Mouse (Mus musculus) kidney, postnatal 0 days (tissue): ENCODE data around the gene Slc13a4. TPM values are rescaled to one million over a fixed set of nuclear protein-coding genes. Genes with fewer than 3 reads are reported as not detected.

Source experiments
- ATAC-seq: fragments of 200-750 bp; cut with Nextera tagmentation; replicated peaks from 2 replicates; pipeline ENCODE4 v1.8.0; 2017; ENCODE audit warnings: low read depth, moderate number of reproducible peaks, moderate TSS enrichment, moderate library complexity; ENCODE audit not compliant: low FRiP score
- DNase-seq: peaks from one replicate; pipeline ENCODE4 v3.0.0-alpha.2; 2016; ENCODE audit warnings: low spot score
- H3K27ac ChIP-seq: fragments of 300-500 bp; sonication (generic); 2 replicates; pipeline ENCODE4 v1.5.1; 2014; ENCODE audit warnings: mild to moderate bottlenecking
- H3K27me3 ChIP-seq: fragments of 300-500 bp; sonication (generic); 2 replicates; pipeline ENCODE4 v1.6.1; 2014; ENCODE audit warnings: low read length, mixed read lengths; ENCODE audit not compliant: insufficient read depth
- H3K36me3 ChIP-seq: fragments of 300-500 bp; sonication (generic); 2 replicates; pipeline ENCODE4 v1.6.1; 2014; ENCODE audit warnings: low read length, mixed read lengths; ENCODE audit not compliant: insufficient read depth
- H3K4me1 ChIP-seq: fragments of 300-500 bp; sonication (generic); replicated peaks from 2 replicates; pipeline ENCODE4 v1.6.1; 2014; ENCODE audit warnings: antibody characterized with exemption, low read length, mixed read lengths; ENCODE audit not compliant: insufficient read depth
- H3K4me2 ChIP-seq: fragments of 300-500 bp; sonication (generic); 2 replicates; pipeline ENCODE4 v1.6.1; 2014; ENCODE audit warnings: mild to moderate bottlenecking, low read length, moderate library complexity, mixed read lengths
- H3K4me3 ChIP-seq: fragments of 300-500 bp; sonication (generic); replicated peaks from 2 replicates; pipeline ENCODE4 v1.5.1; 2014; ENCODE audit warnings: low read depth, low read length
- H3K9ac ChIP-seq: fragments of 300-500 bp; sonication (generic); 2 replicates; pipeline ENCODE4 v1.6.1; 2014; ENCODE audit warnings: low read depth, low read length
- H3K9me3 ChIP-seq: fragments of 300-500 bp; sonication (generic); replicated peaks from 2 replicates; pipeline ENCODE4 v1.6.1; 2016; ENCODE audit warnings: low read length, inconsistent platforms, mixed read lengths
- CTCF ChIP-seq: IDR thresholded peaks from 2 replicates; pipeline ENCODE4 v1.5.1; 2016; ENCODE audit warnings: antibody characterized with exemption, low read depth, mild to moderate bottlenecking, moderate library complexity
- WGBS: fragments of 180-500 bp; shearing (Covaris S2); extraction: QIAGEN DNeasy Blood & Tissue Kit; methylation state at CpG from one replicate; pipeline ENCODE4 v1.1.7; 2014; 5-methylcytosine and 5-hydroxymethylcytosine counted together
- polyA plus RNA-seq: library from polyadenylated mRNA; unstranded; fragments of >200 nt; fragmentation: Nextera tagmentation; extraction: Ambion mirVana; gene quantifications from 2 replicates; pipeline ENCODE4 v1.2.1, GENCODE M21; 2015

The Slc13a4 gene
- polyA plus RNA-seq, 1 experiment from 2014 or later: 0.30 TPM

- 70% methylated on average over 7 of the region's 7 CpGs for WGBS
- Histone ChIP-seq H3K27me3 (no peaks in the 10 kb centered on the region), H3K36me3 (no peaks in the 10 kb centered on the region), H3K9me3 (no peaks in the 10 kb centered on the region), H3K4me2 (no peak overlapping the region), H3K9ac (no peak overlapping the region), H3K27ac (no peak overlapping the region), H3K4me3 (no peak overlapping the region), H3K4me1 (no peaks in the 10 kb centered on the region)
- peak; percentile 34 for DNase-seq
- no peak for TF ChIP-seq CTCF
- ATAC-seq: no peak
Observed at GRCm38 (mm10) chr6:35309406-35309805, 1.5 kb upstream of the Slc13a4 start.

- no peak for TF ChIP-seq CTCF
- no peak for DNase-seq
- Histone ChIP-seq H3K9me3 (no peaks in the 10 kb centered on the region), H3K4me3 (no peak overlapping the region), H3K27ac (no peak overlapping the region), H3K27me3 (no peaks in the 10 kb centered on the region), H3K9ac (no peak overlapping the region), H3K4me2 (no peak overlapping the region), H3K4me1 (no peaks in the 10 kb centered on the region), H3K36me3 (no peaks in the 10 kb centered on the region)
- ATAC-seq: no peak
- WGBS: 76% methylated on average over 13 of the region's 13 CpGs
Observed at GRCm38 (mm10) chr6:35307136-35307535, 795 bp downstream of the Slc13a4 start.

DNA sequence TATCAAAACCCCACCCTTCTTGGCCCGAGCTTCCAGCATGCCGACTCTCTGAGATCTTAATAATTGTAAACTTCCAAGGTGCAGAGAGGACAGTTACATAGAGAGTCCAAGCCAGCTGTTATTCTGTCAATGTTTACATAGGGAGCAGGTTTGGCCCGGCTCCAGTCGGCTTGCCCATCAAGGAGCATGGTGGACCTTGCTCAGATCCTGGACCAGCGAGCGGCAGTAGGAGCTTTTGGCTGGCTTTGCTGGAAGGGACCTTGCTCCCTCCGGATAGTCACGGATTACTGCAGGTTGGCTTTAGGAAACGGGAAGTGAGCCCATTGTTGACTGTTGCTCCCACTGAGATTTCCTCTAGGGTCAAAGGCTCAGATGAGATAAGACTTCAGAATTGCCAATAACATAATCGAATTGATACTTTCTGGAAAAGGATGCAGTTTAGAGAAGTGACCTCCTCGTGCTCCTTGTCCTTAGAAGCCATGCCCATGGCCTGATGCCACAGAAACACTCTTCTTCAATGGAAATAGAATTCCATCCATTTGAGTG is 4.5 kb downstream of the Slc13a4 start:
- Histone ChIP-seq H3K9me3 (no peaks in the 10 kb centered on the region), H3K27me3 (no peaks in the 10 kb centered on the region), H3K9ac (no peak overlapping the region), H3K4me3 (no peak overlapping the region), H3K4me1 (no peaks in the 10 kb centered on the region), H3K36me3 (no peaks in the 10 kb centered on the region), H3K4me2 (no peak overlapping the region), H3K27ac (no peak overlapping the region)
- 63% methylated on average over 11 of the region's 11 CpGs for WGBS
- peak; percentile 27 for DNase-seq
- peak; percentile 94 for ATAC-seq
- no peak for TF ChIP-seq CTCF

- DNase-seq: no peak
- Histone ChIP-seq H3K4me2 (no peak overlapping the region), H3K36me3 (no peaks in the 10 kb centered on the region), H3K27ac (no peak overlapping the region), H3K4me1 (no peaks in the 10 kb centered on the region), H3K4me3 (no peak overlapping the region), H3K9ac (no peak overlapping the region), H3K9me3 (no peaks in the 10 kb centered on the region), H3K27me3 (no peaks in the 10 kb centered on the region)
- no peak; the same call in 1 of the 2 replicates for ATAC-seq
- no peak for TF ChIP-seq CTCF
- WGBS: 96% methylated on average over 7 of the region's 7 CpGs
Observed at GRCm38 (mm10) chr6:35302581-35302980, 5.3 kb downstream of the Slc13a4 start.

- ATAC-seq: no peak
- no peaks in the 10 kb centered on the region for H3K9me3 ChIP-seq
- no peak overlapping the region for H3K4me3 ChIP-seq
- no peak for DNase-seq
- 83% methylated on average over 6 of the region's 6 CpGs for WGBS
- H3K9ac ChIP-seq: no peak overlapping the region
- TF ChIP-seq CTCF: no peak
- no peaks in the 10 kb centered on the region for H3K27me3 ChIP-seq
- no peak overlapping the region for H3K4me2 ChIP-seq
- no peaks in the 10 kb centered on the region for H3K36me3 ChIP-seq
- 0 out of 2 replicates have a peak, but pooled peaks cover 4% of the 10 kb centered on the region for H3K4me1 ChIP-seq
- H3K27ac ChIP-seq: no peak overlapping the region
Observed at GRCm38 (mm10) chr6:35298323-35298722, 9.6 kb downstream of the Slc13a4 start.

GRCm38 (mm10) chr6:35297516-35298227 is 10.3 kb downstream of the Slc13a4 start:
- Histone ChIP-seq H3K9me3 (no peaks in the 10 kb centered on the region), H3K4me3 (no peak overlapping the region), H3K9ac (no peak overlapping the region), H3K4me2 (no peak overlapping the region), H3K4me1 (0 out of 2 replicates have a peak, but pooled peaks cover 4% of the 10 kb centered on the region), H3K36me3 (no peaks in the 10 kb centered on the region), H3K27ac (no peak overlapping the region), H3K27me3 (no peaks in the 10 kb centered on the region)
- ATAC-seq (no peak; the same call in 1 of the 2 replicates), DNase-seq (no peak)
- 84% methylated on average over 7 of the region's 7 CpGs for WGBS
- TF ChIP-seq CTCF: no peak
